Mouse (Mus musculus) CH12.LX (cell line): ENCODE measurements around the gene B3gnt2. TPM values are rescaled to one million over a fixed set of nuclear protein-coding genes. Genes with fewer than 3 reads are reported as not detected.

ENCODE experiments used
- DNase-seq: peaks from one replicate; pipeline ENCODE4 v3.0.0-alpha.2; 2013; ENCODE audit errors: extremely low read depth
- H3K27ac ChIP-seq: 2 replicates; pipeline ENCODE4 v1.5.1; 2012; ENCODE audit warnings: low read depth, mild to moderate bottlenecking, control low read depth, moderate library complexity; ENCODE audit not compliant: insufficient read depth
- H3K27me3 ChIP-seq: replicated peaks from 2 replicates; pipeline ENCODE3; 2012; ENCODE audit warnings: inconsistent platforms
- H3K36me3 ChIP-seq, 2 experiments: replicated peaks in 1 of 2; 2 replicates each; pipeline versions ENCODE3 to v1.6.1; 2012; ENCODE audit warnings: inconsistent platforms in 1 of 2, low read length in 1 of 2, mild to moderate bottlenecking in 1 of 2, mixed read lengths in 1 of 2, moderate library complexity in 1 of 2; ENCODE audit not compliant: control insufficient read depth in 1 of 2, insufficient read depth in 1 of 2
- H3K4me1 ChIP-seq, 2 experiments: 2 replicates each; pipeline ENCODE4 v1.6.1; 2012; ENCODE audit warnings: inconsistent platforms in 1 of 2, moderate library complexity in 1 of 2; ENCODE audit not compliant: insufficient read depth in 2 of 2, control insufficient read depth in 1 of 2
- H3K4me2 ChIP-seq: 2 replicates; pipeline ENCODE4 v1.6.1; 2012; ENCODE audit warnings: low read depth, mild to moderate bottlenecking, control low read depth; ENCODE audit not compliant: poor library complexity, insufficient read depth, severe bottlenecking
- H3K4me3 ChIP-seq, 3 experiments: fragments of 150-350 bp in 1 of 3; sonication (generic) in 1 of 3; replicated peaks in 1 of 3; 2 replicates each; pipeline versions ENCODE3 to v1.5.1; 2011 to 2012; ENCODE audit warnings: low read depth in 2 of 3, low read length in 2 of 3, mild to moderate bottlenecking in 2 of 3, moderate library complexity in 2 of 3, control low read depth in 1 of 3, improper control_type of control experiment in 1 of 3, inconsistent platforms in 1 of 3, mixed read lengths in 1 of 3; ENCODE audit not compliant: poor library complexity in 1 of 3
- H3K79me2 ChIP-seq: replicated peaks from 2 replicates; pipeline ENCODE4 v1.6.1; 2012; ENCODE audit warnings: mild to moderate bottlenecking, moderate library complexity; ENCODE audit not compliant: control insufficient read depth, poor library complexity, insufficient read depth, severe bottlenecking; ENCODE audit errors: extremely low read depth
- H3K9ac ChIP-seq: 2 replicates; pipeline ENCODE4 v1.6.1; 2012; ENCODE audit warnings: low read depth, mild to moderate bottlenecking, control low read depth, moderate library complexity; ENCODE audit not compliant: insufficient read depth
- H3K9me3 ChIP-seq: replicated peaks from 2 replicates; pipeline ENCODE3; 2012; ENCODE audit warnings: low read length, inconsistent platforms, mixed read lengths
- BHLHE40 ChIP-seq: IDR thresholded peaks from 2 replicates; pipeline ENCODE4 v1.6.1; 2011; ENCODE audit warnings: mild to moderate bottlenecking, low read depth, low read length, improper control_type of control experiment
- CHD1 ChIP-seq: IDR thresholded peaks from 2 replicates; pipeline ENCODE4 v1.6.1; 2012; ENCODE audit warnings: low read depth, low read length, improper control_type of control experiment, inconsistent platforms
- CTCF ChIP-seq, 2 experiments: IDR thresholded peaks in 1 of 2; conservative IDR thresholded peaks in 1 of 2; 2 replicates each; pipeline ENCODE4 v1.5.1; 2011 to 2012; ENCODE audit warnings: low read depth in 2 of 2, low read length in 2 of 2, improper control_type of control experiment in 1 of 2, inconsistent platforms in 1 of 2, mild to moderate bottlenecking in 1 of 2, moderate library complexity in 1 of 2
- ELF1 ChIP-seq: IDR thresholded peaks from 2 replicates; pipeline ENCODE4 v1.6.1; 2014; ENCODE audit warnings: low read depth, mild to moderate bottlenecking, inconsistent platforms, low read length, improper control_type of control experiment
- EP300 ChIP-seq: IDR thresholded peaks from 2 replicates; pipeline ENCODE4 v1.6.1; 2011; ENCODE audit warnings: low read length, improper control_type of control experiment
- ETS1 ChIP-seq: conservative IDR thresholded peaks from 2 replicates; pipeline ENCODE4 v1.6.1; 2012; ENCODE audit warnings: low read depth, mild to moderate bottlenecking, inconsistent platforms, low read length, improper control_type of control experiment, moderate library complexity
- GABPA ChIP-seq: IDR thresholded peaks from 2 replicates; pipeline ENCODE4 v1.6.1; 2012; ENCODE audit warnings: low read depth, low read length, improper control_type of control experiment, inconsistent platforms; ENCODE audit not compliant: insufficient replicate concordance
- HCFC1 ChIP-seq: IDR thresholded peaks from 2 replicates; pipeline ENCODE4 v1.6.1; 2012; ENCODE audit warnings: low read depth, mild to moderate bottlenecking, inconsistent platforms, low read length, improper control_type of control experiment
- IRF4 ChIP-seq: IDR thresholded peaks from 2 replicates; pipeline ENCODE4 v1.6.1; 2014; ENCODE audit warnings: low read depth, mild to moderate bottlenecking, inconsistent platforms, low read length, improper control_type of control experiment
- JUN ChIP-seq: IDR thresholded peaks from 2 replicates; pipeline ENCODE4 v1.6.1; 2011; ENCODE audit warnings: low read depth, mild to moderate bottlenecking, low read length, improper control_type of control experiment, moderate library complexity; ENCODE audit not compliant: insufficient read depth
- JUND ChIP-seq: conservative IDR thresholded peaks from 2 replicates; pipeline ENCODE4 v1.6.1; 2011; ENCODE audit warnings: low read depth, low read length, improper control_type of control experiment
- KAT2A ChIP-seq: IDR thresholded peaks from 2 replicates; pipeline ENCODE4 v1.6.1; 2012; ENCODE audit warnings: low read length, improper control_type of control experiment, inconsistent platforms; ENCODE audit not compliant: insufficient replicate concordance
- MAFK ChIP-seq: IDR thresholded peaks from 2 replicates; pipeline ENCODE4 v1.6.1; 2011; ENCODE audit warnings: low read length, improper control_type of control experiment; ENCODE audit not compliant: insufficient replicate concordance
- MAX ChIP-seq: IDR thresholded peaks from 2 replicates; pipeline ENCODE4 v1.6.1; 2011; ENCODE audit warnings: low read length, improper control_type of control experiment
- MAZ ChIP-seq: IDR thresholded peaks from 2 replicates; pipeline ENCODE4 v1.6.1; 2012; ENCODE audit warnings: low read depth, mild to moderate bottlenecking, inconsistent platforms, low read length, improper control_type of control experiment, moderate library complexity
- MEF2A ChIP-seq: IDR thresholded peaks from 2 replicates; pipeline ENCODE4 v1.6.1; 2014; ENCODE audit warnings: low read depth, mild to moderate bottlenecking, inconsistent platforms, low read length, improper control_type of control experiment, borderline replicate concordance
- MYC ChIP-seq: IDR thresholded peaks from 2 replicates; pipeline ENCODE4 v1.6.1; 2011; ENCODE audit warnings: low read depth, mild to moderate bottlenecking, improper control_type of control experiment, low read length
- NELFE ChIP-seq: IDR thresholded peaks from 2 replicates; pipeline ENCODE4 v1.6.1; 2011; ENCODE audit warnings: low read depth, low read length, improper control_type of control experiment
- NRF1 ChIP-seq: IDR thresholded peaks from 2 replicates; pipeline ENCODE4 v1.6.1; 2014; ENCODE audit warnings: low read depth, mild to moderate bottlenecking, inconsistent platforms, low read length, improper control_type of control experiment, moderate library complexity
- POLR2A ChIP-seq: IDR thresholded peaks from 2 replicates; pipeline ENCODE4 v1.6.1; 2011; ENCODE audit warnings: low read depth, mild to moderate bottlenecking, improper control_type of control experiment, low read length
- POLR2AphosphoS2 ChIP-seq: IDR thresholded peaks from 2 replicates; pipeline ENCODE4 v1.6.1; 2011; ENCODE audit warnings: low read depth, low read length, improper control_type of control experiment
- RCOR1 ChIP-seq: conservative IDR thresholded peaks from 2 replicates; pipeline ENCODE4 v1.6.1; 2012; ENCODE audit warnings: low read depth, mild to moderate bottlenecking, inconsistent platforms, low read length, improper control_type of control experiment
- SIN3A ChIP-seq: IDR thresholded peaks from 2 replicates; pipeline ENCODE4 v1.6.1; 2012; ENCODE audit warnings: low read length, improper control_type of control experiment, inconsistent platforms
- SMC3 ChIP-seq: IDR thresholded peaks from 2 replicates; pipeline ENCODE4 v1.6.1; 2011; ENCODE audit warnings: low read depth, low read length, improper control_type of control experiment
- TBP ChIP-seq: conservative IDR thresholded peaks from 2 replicates; pipeline ENCODE4 v1.6.1; 2011; ENCODE audit warnings: low read depth, low read length, improper control_type of control experiment
- TCF12 ChIP-seq: IDR thresholded peaks from 2 replicates; pipeline ENCODE4 v1.6.1; 2014; ENCODE audit warnings: low read depth, mild to moderate bottlenecking, inconsistent platforms, low read length, improper control_type of control experiment
- UBTF ChIP-seq: IDR thresholded peaks from 2 replicates; pipeline ENCODE4 v1.6.1; 2012; ENCODE audit warnings: low read depth, mild to moderate bottlenecking, inconsistent platforms, low read length, improper control_type of control experiment, moderate library complexity
- ZKSCAN1 ChIP-seq: IDR thresholded peaks from 2 replicates; pipeline ENCODE4 v1.6.1; 2012; ENCODE audit warnings: low read depth, inconsistent platforms, low read length, improper control_type of control experiment, borderline replicate concordance
- ZMIZ1 ChIP-seq: IDR thresholded peaks from 2 replicates; pipeline ENCODE4 v1.6.1; 2012; ENCODE audit warnings: low read depth, mild to moderate bottlenecking, inconsistent platforms, low read length, improper control_type of control experiment
- dilution Hi-C: fragments of 300-500 bp; cut with MboI; formaldehyde crosslinking; loops from 2 replicates; pipeline ENCODE4 v1.14.3; 2020; ENCODE audit warnings: low sequenced_read_pairs; ENCODE audit not compliant: extremely low pct_unique_long_range_greater_than_20kb, extremely low pct_ligation_motif_present
- in situ Hi-C: fragments of 300-500 bp; cut with MboI; formaldehyde crosslinking; loops from 3 replicates; pipeline ENCODE4 v1.14.3; 2019; ENCODE audit warnings: low sequenced_read_pairs, low pct_ligation_motif_present, low pct_unique_long_range_greater_than_20kb, mixed read lengths
- polyA plus RNA-seq: library from polyadenylated mRNA; unstranded; fragments of >175 nt; gene quantifications from 2 replicates; pipeline ENCODE4 v1.2.1, GENCODE M21; 2012; ENCODE audit warnings: low read depth; ENCODE audit not compliant: insufficient read length
- total RNA-seq, 2 experiments: library from RNA; depleted of rRNA; stranded (reverse); fragments of 300-350 nt in 1 of 2; fragments of >200 nt in 1 of 2; gene quantifications; 2 replicates each; pipeline ENCODE4 v1.2.3; 2012 to 2014

The B3gnt2 gene
- total and polyA plus RNA-seq, 3 experiments = 74.6 to 96.0 (median 75.2) TPM

DNA sequence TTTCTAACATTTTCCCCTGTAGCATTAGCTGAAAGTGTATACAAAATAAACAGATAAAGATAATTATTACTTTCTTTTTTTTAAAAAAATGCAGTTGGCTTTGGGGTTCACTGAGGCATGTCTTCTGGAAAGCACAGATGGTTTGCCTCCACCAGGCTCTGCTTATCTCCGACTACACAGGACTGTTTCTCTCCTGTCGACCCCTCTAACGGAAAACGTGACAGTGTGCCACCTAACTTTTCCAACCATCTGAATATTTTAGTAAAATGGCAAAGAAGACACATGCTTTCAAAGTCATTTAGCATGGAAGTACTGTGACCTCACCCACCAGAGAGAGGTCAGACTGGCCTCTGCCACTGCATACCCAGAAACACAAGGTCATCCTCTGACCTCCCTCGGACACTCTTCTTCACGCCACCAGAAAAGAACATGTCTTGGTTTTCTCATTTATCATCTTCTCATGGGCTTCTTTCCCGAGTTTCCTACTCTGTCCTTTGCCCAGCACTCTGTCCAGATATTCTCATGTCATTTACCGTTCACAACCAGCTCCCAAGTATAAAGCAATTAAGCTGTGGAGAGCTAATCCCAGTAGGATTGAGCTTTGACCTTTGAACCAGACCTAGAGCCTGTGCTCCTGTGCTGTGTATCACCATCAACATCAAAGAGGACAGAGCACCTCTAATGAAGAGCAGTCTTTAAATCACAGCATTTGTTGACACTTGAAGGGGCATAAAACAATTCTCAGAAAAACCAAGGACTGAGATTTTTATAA lies 13.6 kb downstream of the B3gnt2 start (continued):
- no peak for TF ChIP-seq NRF1
- TF ChIP-seq CTCF (conservative IDR thresholded peaks at IDR 0.05 in 1 of 2, IDR thresholded peaks at IDR 0.05 in 1 of 2; ENCODE audit: low read depth in 2 of 2, low read length in 2 of 2) = no peak
- peak; percentile 89 for TF ChIP-seq SIN3A
- TF ChIP-seq MAX = peak; percentile 84
- peak; percentile 74 for TF ChIP-seq RCOR1
- no peak for TF ChIP-seq NELFE
- peak; percentile 4; the same call in 1 of the 2 replicates for TF ChIP-seq SMC3
- 0 out of 2 replicates have a peak, but pooled peaks have one; percentile 34 for TF ChIP-seq ZMIZ1
- no peak for TF ChIP-seq ZKSCAN1

DNA sequence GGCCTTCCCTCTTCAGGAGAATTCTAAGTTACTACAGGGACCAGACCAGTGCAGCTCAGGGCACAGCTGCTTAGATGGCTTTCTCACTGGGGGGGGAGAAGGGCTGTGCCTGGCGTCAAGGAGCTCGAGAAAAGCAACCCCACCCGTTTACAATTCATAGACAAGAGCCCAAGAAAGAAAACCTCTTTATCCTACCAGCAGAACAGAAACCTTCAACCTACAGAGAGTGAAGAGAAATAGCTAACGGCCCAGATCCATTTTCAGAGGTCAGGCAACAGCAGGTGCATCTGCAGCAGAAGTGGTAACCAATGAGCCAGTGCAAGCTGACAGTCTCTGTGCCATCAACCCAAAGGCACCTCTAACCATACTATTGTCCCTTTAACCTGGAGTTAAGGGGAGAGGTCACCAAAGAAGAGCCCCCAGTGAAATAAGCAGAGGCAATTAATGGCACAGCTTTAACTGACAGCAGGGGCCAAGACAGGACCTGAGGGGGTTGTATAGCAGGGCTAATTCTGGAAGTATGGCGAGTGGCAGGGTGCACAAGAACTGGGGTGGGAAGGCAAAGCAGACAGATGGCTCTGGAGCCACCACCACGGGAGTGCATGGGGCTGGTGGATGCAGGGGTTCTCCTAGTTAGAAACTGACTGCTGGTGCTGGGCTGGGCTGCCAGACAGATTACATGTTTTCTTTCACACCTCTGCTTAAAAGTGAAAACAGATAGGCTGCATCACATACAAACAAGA lies 14.5 kb downstream of the B3gnt2 start:
- H3K9ac ChIP-seq = peak overlapping the region; percentile 54
- peaks cover 94% of the 10 kb centered on the region for H3K79me2 ChIP-seq
- in situ Hi-C loops (no loop called here), dilution Hi-C loops (no loop called here)
- H3K27ac ChIP-seq = peak overlapping the region; percentile 95
- H3K4me2 ChIP-seq = peak overlapping the region; percentile 99
- DNase-seq = no peak
- peak; percentile 60; the same call in 1 of the 2 replicates for TF ChIP-seq MYC
- TF ChIP-seq IRF4 = peak; percentile 55
- peak; percentile 16; the same call in 1 of the 2 replicates for TF ChIP-seq JUN
- TF ChIP-seq EP300 = peak; percentile 86
- peak; percentile 61; the same call in 1 of the 2 replicates for TF ChIP-seq TBP
- peak; percentile 13; the same call in 1 of the 2 replicates for TF ChIP-seq ELF1
- peak; percentile 85 for TF ChIP-seq TCF12
- TF ChIP-seq MAFK = peak; percentile 44; the same call in 1 of the 2 replicates
- peak; percentile 37 for TF ChIP-seq UBTF
- peak; percentile 64; the same call in 1 of the 2 replicates for TF ChIP-seq MAX
- TF ChIP-seq BHLHE40 = 0 out of 2 replicates have a peak, but pooled peaks have one; percentile 34
- peak; percentile 91 for TF ChIP-seq RCOR1
- TF ChIP-seq JUND = 0 out of 2 replicates have a peak, but pooled peaks have one; percentile 9
- 0 out of 2 replicates have a peak, but pooled peaks have one; percentile 74 for TF ChIP-seq MAZ
- peak; percentile 67 for TF ChIP-seq MEF2A
- no peak for TF ChIP-seq KAT2A
- TF ChIP-seq POLR2AphosphoS2 = no peak
- TF ChIP-seq HCFC1 = no peak; the same call in 1 of the 2 replicates
- no peak for TF ChIP-seq GABPA
- TF ChIP-seq POLR2A = peak; percentile 37; the same call in 1 of the 2 replicates
- TF ChIP-seq CHD1 = no peak; the same call in 1 of the 2 replicates
- 0 out of 2 replicates have a peak, but pooled peaks have one; percentile 40 for TF ChIP-seq NELFE
- TF ChIP-seq SIN3A = no peak; the same call in none of the 2 replicates
- TF ChIP-seq ETS1 = peak; percentile 41
- TF ChIP-seq, all 38 proteins: peak for 18
- Histone ChIP-seq H3K4me3 (peak overlapping the region; percentile 0 to 19 (median 15)), H3K36me3 (peaks cover 0 to 39% of the 10 kb centered on the region in 2 experiments), H3K27me3 (no peaks in the 10 kb centered on the region), H3K4me1 (peaks cover 46 to 94% of the 10 kb centered on the region in 2 experiments), H3K9me3 (no peaks in the 10 kb centered on the region)
